Mouse (Mus musculus): Measurements from ENCODE around the gene Zdhhc19. TPM values are rescaled to one million over a fixed set of nuclear protein-coding genes. Genes with fewer than 3 reads are reported as not detected.

Zdhhc19 gene
- total and polyA plus RNA-seq, 2 experiments from 2014 or later: not detected

DNA sequence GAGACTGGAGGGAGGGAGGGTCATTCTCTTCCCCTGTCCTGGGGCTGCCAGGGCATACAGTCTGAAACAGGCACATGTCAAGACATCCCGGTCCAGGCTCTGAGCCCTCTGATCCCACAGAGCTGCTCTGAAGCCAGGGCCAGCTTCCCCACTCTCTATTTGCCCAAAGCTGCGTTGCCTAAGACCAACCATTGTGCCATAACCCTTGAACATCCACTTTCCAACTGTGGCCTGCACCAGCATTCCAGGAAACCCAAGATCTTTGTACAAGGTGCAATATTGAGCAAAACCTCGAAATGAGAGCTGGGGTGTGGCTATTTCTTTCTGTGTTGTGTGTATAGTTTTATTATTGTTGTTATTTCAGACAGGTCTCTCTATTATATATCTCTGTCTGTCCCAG, 59.5 kb downstream of the Zdhhc19 start:
- H3K27ac ChIP-seq (ENCODE audit: low read depth, low read length): no peak overlapping the region
- no peak overlapping the region for H3K4me2 ChIP-seq (ENCODE audit: low read depth)
- no peaks in the 10 kb centered on the region for H3K9me3 ChIP-seq (ENCODE audit: low read length)
- no peaks in the 10 kb centered on the region for H3K4me1 ChIP-seq (ENCODE audit: insufficient read depth)
- 64% methylated on average over 3 of the region's 3 CpGs for WGBS
- H3K4me3 ChIP-seq (ENCODE audit: low read depth, low read length): no peak overlapping the region
- DNase-seq (no peak), ATAC-seq (no peak)
- no peaks in the 10 kb centered on the region for H3K27me3 ChIP-seq (ENCODE audit: insufficient read depth, low read length)
- H3K36me3 ChIP-seq (ENCODE audit: insufficient read depth): no peaks in the 10 kb centered on the region
- no peak overlapping the region for H3K9ac ChIP-seq
- no peak for TF ChIP-seq CTCF (IDR thresholded peaks at IDR 0.05; ENCODE audit: low read depth)

DNA sequence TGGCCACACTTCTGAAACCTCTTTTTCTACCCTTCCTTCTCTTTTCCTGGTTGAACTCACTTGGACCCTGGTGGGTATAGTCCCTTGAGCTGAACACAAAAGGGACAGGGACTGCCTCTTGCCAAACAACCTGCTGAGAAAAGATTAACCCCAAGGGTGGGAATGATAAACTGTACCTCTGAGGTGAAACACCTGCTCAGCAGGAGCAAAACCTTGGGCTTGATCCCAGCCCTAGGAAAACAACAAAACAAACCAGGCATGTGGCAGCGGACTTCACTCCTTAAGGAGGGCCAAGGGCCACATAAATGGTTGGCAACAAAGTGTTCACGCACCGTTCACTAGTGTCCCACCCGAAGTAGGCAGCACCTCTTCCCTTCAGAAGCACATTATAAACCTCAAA, 63.4 kb downstream of the Zdhhc19 start:
- no peaks in the 10 kb centered on the region for H3K36me3 ChIP-seq (ENCODE audit: insufficient read depth)
- ATAC-seq: no peak
- WGBS: 74% methylated on average over 4 of the region's 4 CpGs
- no peaks in the 10 kb centered on the region for H3K4me1 ChIP-seq (ENCODE audit: insufficient read depth)
- H3K4me2 ChIP-seq (ENCODE audit: low read depth): no peak overlapping the region
- no peak overlapping the region for H3K9ac ChIP-seq
- DNase-seq: no peak
- no peaks in the 10 kb centered on the region for H3K27me3 ChIP-seq (ENCODE audit: insufficient read depth, low read length)
- no peak overlapping the region for H3K27ac ChIP-seq (ENCODE audit: low read depth, low read length)
- TF ChIP-seq CTCF (IDR thresholded peaks at IDR 0.05; ENCODE audit: low read depth): no peak
- no peak overlapping the region for H3K4me3 ChIP-seq (ENCODE audit: low read depth, low read length)
- H3K9me3 ChIP-seq (ENCODE audit: low read length): no peaks in the 10 kb centered on the region

DNA sequence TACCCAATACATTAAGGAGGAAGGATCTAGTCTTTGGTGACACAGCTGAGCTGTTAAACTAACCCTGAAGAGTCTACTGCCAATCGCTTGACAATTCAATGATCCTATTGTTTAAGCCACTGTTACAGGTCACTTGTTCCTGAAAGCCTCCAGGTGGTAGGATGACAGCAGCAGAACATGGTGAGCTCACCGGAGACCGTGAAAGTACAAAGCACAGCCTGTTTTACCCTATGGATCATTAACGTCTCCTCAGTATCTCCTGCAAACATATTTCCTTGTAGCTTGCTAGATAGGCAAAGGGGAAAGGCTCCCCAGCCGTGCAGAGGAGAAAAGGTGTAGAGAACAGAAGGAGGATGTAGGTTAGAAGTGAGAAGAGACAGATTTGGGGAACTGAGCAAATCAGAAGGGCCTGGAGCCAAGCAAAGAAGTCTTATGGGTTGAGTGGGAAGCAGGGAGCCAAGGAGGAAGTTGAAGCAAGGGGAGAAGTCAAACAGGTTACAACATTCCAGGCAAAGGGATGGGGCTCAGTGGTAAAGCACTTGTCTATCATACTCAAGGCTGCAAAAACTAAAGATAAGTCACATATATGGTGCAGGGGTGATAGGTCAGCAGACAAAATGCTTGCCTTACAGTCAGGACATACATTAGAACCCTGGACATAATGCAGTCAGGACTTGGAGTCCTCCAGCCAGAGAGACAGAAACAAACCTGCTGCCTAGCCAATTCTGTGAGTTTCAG, 67.2 kb downstream of the Zdhhc19 start:
- ATAC-seq: no peak
- Histone ChIP-seq H3K9ac (no peak overlapping the region), H3K27ac (ENCODE audit: low read depth, low read length) (no peak overlapping the region), H3K4me3 (ENCODE audit: low read depth, low read length) (no peak overlapping the region), H3K4me1 (ENCODE audit: insufficient read depth) (no peaks in the 10 kb centered on the region), H3K36me3 (ENCODE audit: insufficient read depth) (no peaks in the 10 kb centered on the region), H3K9me3 (ENCODE audit: low read length) (no peaks in the 10 kb centered on the region), H3K4me2 (ENCODE audit: low read depth) (no peak overlapping the region), H3K27me3 (ENCODE audit: insufficient read depth, low read length) (no peaks in the 10 kb centered on the region)
- no peak for DNase-seq
- no peak for TF ChIP-seq CTCF (IDR thresholded peaks at IDR 0.05; ENCODE audit: low read depth)
- WGBS: 79% methylated on average over 5 of the region's 5 CpGs

DNA sequence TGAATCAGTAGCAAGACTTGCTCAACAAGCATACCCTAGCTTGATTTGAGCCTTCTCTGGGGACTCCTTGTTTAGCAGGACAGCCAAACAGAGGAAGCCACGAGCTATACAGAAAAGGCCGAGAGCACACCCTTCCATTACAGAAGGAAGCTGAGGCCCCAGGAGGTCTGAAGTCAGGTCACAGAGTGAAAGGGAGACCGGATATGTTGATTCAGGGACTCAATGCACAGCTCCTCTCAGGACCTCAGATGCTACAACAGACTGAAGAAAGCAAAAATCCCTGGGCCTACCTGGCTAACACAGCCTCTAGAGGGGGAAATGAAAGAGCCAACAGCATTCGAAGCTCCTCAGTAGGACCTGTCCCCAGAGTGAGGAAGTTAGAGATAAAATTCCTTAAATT, 71.2 kb downstream of the Zdhhc19 start:
- no peak for ATAC-seq
- no peak overlapping the region for H3K27ac ChIP-seq (ENCODE audit: low read depth, low read length)
- WGBS: 77% methylated on average over 4 of the region's 4 CpGs

GRCm38 (mm10) chr16:32568401-32568800, 72.3 kb downstream of the Zdhhc19 start:
- Histone ChIP-seq H3K4me1 (ENCODE audit: insufficient read depth) (no peaks in the 10 kb centered on the region), H3K4me2 (ENCODE audit: low read depth) (no peak overlapping the region), H3K9ac (no peak overlapping the region), H3K9me3 (ENCODE audit: low read length) (no peaks in the 10 kb centered on the region), H3K27me3 (ENCODE audit: insufficient read depth, low read length) (no peaks in the 10 kb centered on the region), H3K36me3 (ENCODE audit: insufficient read depth) (no peaks in the 10 kb centered on the region), H3K27ac (ENCODE audit: low read depth, low read length) (no peak overlapping the region), H3K4me3 (ENCODE audit: low read depth, low read length) (no peak overlapping the region)
- WGBS: 59% methylated on average over 6 of the region's 6 CpGs
- DNase-seq: no peak
- no peak for TF ChIP-seq CTCF (IDR thresholded peaks at IDR 0.05; ENCODE audit: low read depth)
- no peak for ATAC-seq

More for the DNA sequence above, 71.2 kb downstream of the Zdhhc19 start:
- H3K36me3 ChIP-seq (ENCODE audit: insufficient read depth): no peaks in the 10 kb centered on the region
- H3K4me1 ChIP-seq (ENCODE audit: insufficient read depth): no peaks in the 10 kb centered on the region
- H3K27me3 ChIP-seq (ENCODE audit: insufficient read depth, low read length): no peaks in the 10 kb centered on the region
- DNase-seq: no peak
- H3K4me2 ChIP-seq (ENCODE audit: low read depth): no peak overlapping the region
- H3K9ac ChIP-seq: no peak overlapping the region
- H3K9me3 ChIP-seq (ENCODE audit: low read length): no peaks in the 10 kb centered on the region
- no peak overlapping the region for H3K4me3 ChIP-seq (ENCODE audit: low read depth, low read length)
- TF ChIP-seq CTCF (IDR thresholded peaks at IDR 0.05; ENCODE audit: low read depth): no peak

DNA sequence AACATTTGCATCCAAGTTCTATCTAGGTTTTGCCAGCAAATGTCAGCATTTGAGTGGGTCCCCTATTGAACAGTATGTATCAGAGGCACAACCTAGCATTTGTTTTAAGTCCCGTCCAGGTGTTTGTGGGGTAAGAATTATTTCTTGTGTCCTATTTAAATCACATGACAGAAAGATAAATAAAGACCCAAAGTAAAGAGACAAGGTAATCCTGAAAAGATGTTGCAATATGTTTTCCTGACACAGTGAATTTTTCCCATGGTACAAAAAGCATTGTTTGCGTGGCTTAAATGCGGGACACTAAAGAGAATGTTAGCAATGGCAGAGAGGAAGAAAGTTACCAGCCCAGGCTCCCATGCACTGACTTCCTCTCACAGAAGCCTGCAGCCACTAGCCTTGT, 74.0 kb downstream of the Zdhhc19 start:
- 90% methylated on average over 3 of the region's 3 CpGs for WGBS
- no peak for DNase-seq
- Histone ChIP-seq H3K4me3 (ENCODE audit: low read depth, low read length) (no peak overlapping the region), H3K9me3 (ENCODE audit: low read length) (no peaks in the 10 kb centered on the region), H3K9ac (no peak overlapping the region), H3K27ac (ENCODE audit: low read depth, low read length) (no peak overlapping the region), H3K4me1 (ENCODE audit: insufficient read depth) (no peaks in the 10 kb centered on the region), H3K36me3 (ENCODE audit: insufficient read depth) (no peaks in the 10 kb centered on the region), H3K27me3 (ENCODE audit: insufficient read depth, low read length) (no peaks in the 10 kb centered on the region), H3K4me2 (ENCODE audit: low read depth) (no peak overlapping the region)
- ATAC-seq: no peak
- TF ChIP-seq CTCF (IDR thresholded peaks at IDR 0.05; ENCODE audit: low read depth): no peak

DNA sequence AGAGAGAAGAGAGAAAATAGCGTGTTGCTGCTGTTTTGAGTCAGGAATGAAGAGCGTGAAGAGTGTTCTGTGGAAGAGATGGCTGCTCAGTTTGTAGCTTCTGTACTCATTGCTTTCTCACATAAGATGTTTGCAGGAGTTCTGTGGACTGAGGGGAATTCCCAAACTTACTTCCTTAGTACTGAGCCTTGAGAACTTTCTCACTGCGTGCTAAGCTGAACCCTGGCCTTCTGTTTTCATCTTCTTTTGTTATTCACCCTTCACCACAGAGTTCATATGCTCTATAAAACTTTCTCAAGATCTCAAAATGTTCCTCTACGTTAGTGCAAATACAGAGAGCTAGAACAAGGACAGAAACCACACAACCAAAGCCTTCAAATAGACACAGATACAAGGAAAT, 76.5 kb downstream of the Zdhhc19 start:
- no peak overlapping the region for H3K9ac ChIP-seq
- no peak for ATAC-seq
- H3K36me3 ChIP-seq (ENCODE audit: insufficient read depth): no peaks in the 10 kb centered on the region
- no peak for DNase-seq
- TF ChIP-seq CTCF (IDR thresholded peaks at IDR 0.05; ENCODE audit: low read depth): no peak
- no peaks in the 10 kb centered on the region for H3K9me3 ChIP-seq (ENCODE audit: low read length)
- 80% methylated on average over 4 of the region's 4 CpGs for WGBS
- no peak overlapping the region for H3K27ac ChIP-seq (ENCODE audit: low read depth, low read length)
- no peak overlapping the region for H3K4me3 ChIP-seq (ENCODE audit: low read depth, low read length)
- H3K4me1 ChIP-seq (ENCODE audit: insufficient read depth): no peaks in the 10 kb centered on the region
- no peak overlapping the region for H3K4me2 ChIP-seq (ENCODE audit: low read depth)
- no peaks in the 10 kb centered on the region for H3K27me3 ChIP-seq (ENCODE audit: insufficient read depth, low read length)
